Mouse (Mus musculus) NIH3T3 (cell line): ENCODE results near the gene Gpr4.

Source experiments
- DNase-seq: peaks from one replicate; pipeline ENCODE4 v3.0.0-alpha.2; 2012; ENCODE audit warnings: low read depth

Gene Gpr4

DNA sequence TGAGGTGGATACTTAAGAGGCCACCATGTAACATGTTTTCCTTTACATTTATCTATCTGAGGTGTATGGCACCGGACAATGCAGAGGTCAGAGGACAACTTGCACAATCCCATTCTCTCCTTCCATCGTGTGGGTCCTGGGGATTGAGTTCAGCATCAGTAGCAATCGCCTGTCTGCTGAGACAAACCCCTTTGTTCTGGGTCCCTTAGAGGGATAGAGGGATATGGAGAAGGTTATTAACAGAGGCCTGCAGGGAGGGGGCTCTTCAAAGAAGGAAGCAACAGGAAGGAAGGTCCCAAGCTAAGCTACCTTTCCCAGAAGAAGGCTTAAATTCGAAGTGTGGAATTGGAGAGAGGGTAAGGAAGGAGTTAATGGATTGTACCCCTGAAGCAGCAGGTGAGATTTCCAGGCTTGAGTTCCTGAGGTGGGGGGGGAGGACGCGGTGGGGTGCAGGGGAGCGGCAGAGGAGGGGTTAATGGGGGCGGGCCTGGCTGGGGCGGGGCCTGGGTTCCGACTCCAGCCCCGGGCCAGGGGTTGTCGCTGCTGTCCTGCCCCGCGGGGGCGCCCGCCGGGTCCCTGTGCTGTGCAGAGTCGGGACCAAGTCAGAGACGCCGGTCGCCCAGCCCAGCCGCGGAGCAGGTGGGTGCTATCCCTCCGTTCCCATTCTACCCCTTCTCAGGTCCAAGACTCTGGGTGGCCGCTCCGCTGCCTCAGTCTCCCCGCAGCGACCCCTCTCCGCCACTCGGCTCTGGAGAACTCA lies at the start of gene Gpr4:
Gene Gpr4 (plus strand): TSS at position 543 of the 760 bp plus-strand sequence.
- no peak for DNase-seq

DNA sequence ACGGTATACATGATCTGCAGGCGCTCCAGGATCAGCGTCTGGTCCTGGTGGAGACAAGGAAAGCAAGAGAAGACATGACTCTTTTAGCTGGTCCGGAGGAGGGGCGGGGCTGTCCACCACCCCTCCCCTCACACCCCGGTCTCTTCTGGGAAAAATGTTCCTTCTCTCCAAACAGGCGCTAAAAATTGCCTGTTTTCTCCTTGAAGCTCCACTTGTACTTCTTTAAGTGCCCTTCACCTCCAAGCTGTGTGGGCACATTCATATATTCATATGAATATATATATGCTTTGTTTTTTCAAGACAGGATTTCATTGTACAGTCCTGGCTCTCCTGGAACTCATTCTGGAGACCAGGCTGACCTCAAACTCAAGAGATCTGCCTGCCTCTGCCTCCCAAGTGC lies 49.4 kb upstream of the Gpr4 start:
- no peak for DNase-seq

DNA sequence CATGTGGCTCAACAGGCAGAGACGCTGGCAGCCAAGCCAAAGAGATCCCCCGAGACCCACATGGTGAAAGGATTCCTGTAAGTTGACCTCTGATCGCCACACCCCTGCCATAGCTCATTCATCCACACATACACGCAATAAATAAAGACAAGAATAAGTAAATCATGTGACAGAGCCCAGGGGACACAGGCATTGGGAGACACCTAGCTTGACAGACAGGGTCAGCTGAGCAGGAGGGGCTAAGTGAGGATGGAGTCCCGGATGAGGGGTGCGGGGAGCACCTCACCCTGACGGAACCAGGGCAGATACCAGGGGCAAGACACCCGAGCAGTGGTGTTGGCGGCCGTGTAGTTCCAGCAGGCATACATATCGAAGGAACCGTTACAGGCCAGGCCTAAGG lies 48.6 kb upstream of the Gpr4 start:
- DNase-seq, result peak; percentile 40

DNA sequence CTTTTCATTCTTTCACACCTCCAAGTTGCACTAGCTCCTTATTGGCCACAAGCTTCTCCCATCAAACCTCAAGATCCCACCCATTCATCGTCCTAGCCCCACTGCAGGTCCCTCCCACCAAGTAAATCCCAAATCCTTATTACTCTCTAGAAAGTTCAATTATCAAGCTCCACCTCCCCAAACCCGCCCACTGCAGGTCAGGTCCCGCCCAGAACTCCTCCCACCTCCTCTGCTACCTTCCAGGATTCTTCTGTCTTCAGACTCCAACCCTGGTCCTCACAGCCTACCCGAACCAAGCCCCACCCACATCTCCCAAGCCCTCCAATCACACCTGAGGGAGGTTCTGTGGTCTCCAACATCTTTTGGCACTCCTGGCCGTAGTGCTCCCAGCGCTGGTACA lies 48.1 kb upstream of the Gpr4 start:
- no peak for DNase-seq

DNA sequence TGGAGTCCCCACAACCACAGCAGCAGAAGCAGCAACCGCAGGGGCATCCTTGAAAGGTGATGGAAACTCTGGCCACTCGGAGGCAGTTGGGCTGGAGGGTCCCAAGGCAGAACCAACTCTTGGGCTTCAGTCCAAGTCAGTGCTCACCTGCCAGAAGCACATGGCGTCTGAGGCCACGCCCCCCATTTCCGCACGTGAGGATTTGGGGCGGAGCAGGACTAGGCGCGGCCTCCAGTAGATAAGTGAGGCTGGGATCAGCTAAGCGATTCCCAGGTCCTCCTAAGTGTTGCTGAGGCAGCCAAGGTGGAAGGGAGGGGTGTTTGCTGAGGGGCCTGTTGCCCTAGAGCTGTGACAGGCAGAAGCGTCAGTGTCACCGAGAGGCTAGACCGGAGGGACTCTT lies 47.4 kb upstream of the Gpr4 start:
- DNase-seq, result no peak

DNA sequence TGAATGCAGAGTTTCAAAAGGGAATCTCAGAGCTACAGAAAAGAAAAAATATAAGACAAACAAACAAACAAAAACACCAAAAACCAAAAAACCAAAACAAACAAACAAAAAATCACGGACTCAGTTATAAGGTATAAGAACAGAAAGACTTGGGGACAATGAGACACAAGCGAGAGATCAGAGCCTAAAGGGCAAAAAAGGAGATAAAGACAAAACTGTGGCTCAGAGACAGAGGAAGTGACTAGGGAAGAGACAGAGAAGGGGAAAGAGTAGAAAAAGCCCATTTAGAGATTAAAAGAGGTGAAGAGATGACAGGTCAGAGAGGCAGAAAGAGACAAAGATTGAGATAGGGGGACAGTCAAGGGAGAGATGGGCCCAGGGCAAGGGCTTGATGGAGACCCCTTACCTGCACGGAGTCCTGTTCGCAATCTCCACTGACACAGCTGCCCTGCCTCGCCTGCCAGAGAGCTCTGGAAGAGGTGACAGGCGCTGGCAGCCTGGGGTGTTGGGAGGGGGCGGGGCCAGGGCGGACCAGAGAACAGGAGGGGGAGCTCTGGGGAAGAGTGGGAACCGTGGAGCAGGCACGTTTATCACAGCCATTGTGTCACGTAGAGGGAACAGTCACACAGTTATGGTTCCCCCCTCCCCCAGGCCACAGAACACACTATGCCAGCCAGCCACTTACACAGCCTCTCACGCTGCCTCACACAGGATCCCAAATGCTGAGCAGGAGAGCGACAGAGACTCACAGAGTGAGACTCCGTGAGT lies 46.5 kb upstream of the Gpr4 start, which contains the start of gene Gipr:
Gene Gipr (minus strand): TSS at position 472 of the 768 bp plus-strand sequence.
- no peak for DNase-seq

DNA sequence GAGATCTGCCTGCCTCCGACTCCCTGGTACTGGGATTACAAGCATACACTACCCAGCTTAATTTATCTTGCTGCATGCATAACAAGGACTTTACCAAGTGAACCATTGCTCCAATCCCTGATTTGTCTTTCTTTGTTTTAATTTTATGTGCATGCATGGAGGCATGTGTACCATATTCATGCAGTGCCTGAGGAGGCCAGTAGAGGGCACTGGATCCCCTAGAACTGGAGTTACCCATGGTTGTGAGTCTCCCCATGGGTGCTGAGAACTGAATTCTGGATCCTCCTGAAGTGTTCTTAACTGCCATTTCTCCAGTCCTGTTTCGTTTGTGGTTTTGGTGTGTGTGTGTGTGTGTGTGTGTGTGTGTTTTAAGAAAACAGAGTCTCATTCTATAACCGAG lies 45.3 kb upstream of the Gpr4 start:
- DNase-seq, result no peak

DNA sequence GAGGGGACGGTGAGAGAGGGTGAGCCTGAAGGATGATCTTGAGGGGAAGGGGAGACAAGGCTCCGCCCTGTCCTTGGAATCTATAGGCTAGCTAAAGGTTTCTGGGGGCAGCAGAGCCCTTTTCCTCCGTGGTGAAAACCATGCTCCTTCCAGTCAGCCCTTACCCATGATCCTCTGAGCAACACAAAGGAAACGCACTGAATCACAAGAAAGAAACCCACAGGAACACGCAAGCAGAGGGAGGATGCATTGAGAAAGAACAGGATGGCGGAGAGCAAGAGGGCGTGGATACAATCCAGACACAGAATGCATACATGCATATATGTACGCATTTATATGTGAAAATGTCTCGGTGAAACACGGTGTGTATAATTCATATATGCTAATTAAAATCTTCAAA lies 42.8 kb upstream of the Gpr4 start:
- DNase-seq, result no peak

DNA sequence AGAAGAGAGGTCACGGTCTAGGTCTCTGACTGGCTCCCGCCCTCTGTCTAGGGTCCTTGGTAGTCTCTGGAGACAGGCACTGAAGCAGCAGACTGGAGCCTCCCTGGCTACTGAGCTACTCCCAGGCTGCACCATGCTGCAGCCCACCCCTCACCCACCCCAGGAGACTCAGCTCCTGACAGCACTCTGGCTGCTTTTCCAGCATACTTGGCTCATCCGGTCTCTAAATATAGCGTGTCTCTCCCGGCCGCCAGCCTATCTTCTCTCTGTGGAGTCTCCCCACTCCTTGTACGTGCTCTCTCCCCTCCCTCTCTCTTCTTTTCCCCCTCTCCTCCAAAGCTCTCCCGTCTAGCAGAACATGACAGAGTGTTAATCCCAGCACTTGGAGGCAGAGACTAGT lies 42.2 kb upstream of the Gpr4 start:
- DNase-seq, result peak; percentile 25

DNA sequence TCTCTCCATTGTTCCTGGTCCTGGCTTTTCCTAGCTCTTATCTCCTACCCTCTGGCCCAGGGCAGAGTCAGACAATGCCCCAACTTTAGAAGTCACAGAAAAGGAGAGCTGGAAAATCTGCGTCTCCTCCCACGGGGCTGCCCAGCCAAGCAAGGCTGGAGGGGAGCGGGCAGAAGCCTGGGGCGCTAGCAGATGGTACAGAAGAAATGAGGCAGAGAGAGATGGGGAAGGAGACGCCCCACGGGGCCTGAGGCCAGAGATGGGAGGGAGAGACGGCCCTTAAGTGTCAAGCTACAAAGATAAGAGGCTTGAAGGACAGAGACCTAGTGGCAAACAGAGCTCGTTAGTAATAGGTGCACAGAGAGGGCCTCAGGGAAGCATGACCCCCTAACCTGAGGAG lies 40.5 kb upstream of the Gpr4 start:
- DNase-seq, result no peak

DNA sequence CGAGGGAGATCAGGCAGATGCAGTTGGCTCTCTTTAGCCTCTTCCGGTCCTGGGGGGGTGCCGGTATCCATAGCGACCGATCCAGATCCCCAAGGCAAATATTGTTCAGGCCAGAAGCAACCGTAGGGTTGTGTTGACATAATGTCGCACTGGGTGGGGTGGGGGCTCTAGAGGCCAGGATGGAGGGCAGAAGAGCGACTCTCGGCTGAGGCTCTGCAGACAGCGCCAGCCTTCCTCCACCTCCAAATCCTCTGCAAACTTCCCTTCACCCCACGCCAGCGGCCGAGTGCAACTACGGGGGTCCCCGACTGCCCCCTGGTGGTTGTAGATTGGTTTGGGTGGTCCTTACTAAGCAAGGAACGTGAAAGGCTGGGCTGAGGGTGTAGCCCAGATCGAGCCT lies 39.5 kb upstream of the Gpr4 start:
- DNase-seq, result peak; percentile 78

DNA sequence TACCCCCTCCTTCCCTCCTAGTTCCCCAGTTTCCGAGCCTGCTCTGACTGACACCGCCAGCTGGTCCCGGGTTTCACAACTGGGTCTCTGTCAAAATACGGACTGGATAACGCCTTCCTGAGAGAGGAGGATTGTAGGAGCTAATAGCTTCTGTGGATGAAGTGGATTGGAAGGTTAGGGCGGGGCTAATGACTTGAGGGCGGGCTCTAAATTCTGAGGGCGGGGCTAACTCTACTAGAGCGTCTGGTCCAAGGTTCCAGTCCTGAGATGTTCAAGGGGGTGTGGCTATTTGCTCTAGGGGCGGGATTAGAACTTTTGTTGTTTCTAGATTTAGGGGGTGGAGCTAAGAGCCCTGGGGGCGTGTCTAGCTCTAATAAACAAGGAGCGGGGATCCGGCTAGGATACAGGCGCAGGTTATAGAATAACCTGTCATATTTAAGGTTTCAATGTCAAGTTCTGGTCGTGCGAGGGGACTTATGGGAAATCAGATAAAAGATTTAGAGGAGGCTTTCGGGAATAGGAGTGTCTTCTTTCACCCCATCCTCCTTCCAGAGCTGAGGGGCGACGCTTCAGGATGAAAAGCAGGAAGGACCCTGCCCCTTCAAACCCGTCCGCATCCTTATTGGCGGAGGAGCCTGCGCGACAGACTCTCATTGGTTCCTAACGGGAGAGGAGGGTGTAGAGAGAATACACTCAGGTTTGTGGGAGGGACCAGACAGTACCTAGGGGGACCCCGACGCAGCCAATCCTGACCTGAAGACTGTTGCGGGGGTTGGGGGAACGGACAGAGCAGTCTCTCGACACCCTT lies 36.4 kb upstream of the Gpr4 start, which contains the start of gene Eml2:
Gene Eml2 (plus strand): TSS at position 714 of the 808 bp plus-strand sequence.
- peak; percentile 22 for DNase-seq

DNA sequence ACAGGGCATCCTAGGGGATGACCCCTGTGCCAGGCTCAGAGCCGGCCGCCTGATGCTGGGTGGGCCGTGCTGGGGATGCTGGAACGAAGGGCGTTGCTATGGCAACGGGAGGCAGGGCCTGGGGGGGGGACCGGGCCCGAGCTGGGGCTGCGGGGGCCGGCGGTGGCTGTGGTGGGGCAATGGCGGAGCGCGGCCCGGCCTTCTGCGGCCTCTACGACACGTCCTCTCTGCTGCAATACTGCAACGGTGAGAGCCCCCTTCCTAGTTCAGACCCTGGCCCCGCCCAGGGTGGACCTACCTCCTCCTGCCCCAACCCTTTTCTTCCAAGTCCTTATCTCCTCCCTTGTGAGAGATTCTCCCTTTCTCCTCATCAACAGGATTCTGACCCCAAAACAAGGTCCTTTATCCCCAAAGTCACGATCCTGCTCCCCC lies 35.8 kb upstream of the Gpr4 start:
- no peak for DNase-seq

DNA sequence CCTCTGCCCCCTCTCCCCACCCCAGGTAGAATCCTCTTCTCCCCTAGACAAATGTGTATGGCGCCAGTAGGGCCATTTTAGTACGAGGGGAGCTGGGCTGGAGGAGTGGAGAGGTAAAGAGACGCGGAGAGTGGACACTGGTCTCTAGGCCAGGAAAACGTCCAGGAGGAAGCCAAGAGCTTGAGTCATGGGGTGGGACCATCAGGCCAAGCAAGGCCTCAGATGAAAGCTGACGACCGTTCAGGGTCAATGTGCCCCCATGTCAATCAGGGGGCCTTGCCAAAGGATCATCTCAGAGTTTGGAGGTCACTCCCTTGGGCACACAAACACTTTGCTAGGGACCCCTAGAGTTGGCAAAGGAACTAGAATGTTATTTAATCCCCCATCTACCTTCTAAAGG lies 35.1 kb upstream of the Gpr4 start:
- DNase-seq, result no peak

DNA sequence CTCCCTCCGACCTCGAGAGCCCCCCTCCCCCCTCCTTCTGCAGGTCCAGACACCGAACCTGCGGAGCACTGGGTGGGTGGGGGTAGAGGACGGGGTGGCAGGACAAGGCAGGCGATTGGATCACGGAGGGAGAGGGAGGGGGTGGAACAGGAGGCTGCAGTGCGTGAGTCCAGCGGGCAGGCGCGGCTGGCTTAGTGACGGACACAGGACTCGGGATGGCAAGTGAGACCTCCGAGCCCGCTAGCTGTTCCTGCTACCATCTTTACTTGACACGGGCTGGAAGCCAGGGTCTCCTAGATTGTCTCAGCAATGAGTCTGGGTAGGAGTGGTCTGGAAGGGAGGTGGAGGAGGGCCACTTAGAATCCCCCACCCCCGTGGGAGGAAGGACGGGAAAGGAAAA lies 34.3 kb upstream of the Gpr4 start:
- DNase-seq, result no peak

DNA sequence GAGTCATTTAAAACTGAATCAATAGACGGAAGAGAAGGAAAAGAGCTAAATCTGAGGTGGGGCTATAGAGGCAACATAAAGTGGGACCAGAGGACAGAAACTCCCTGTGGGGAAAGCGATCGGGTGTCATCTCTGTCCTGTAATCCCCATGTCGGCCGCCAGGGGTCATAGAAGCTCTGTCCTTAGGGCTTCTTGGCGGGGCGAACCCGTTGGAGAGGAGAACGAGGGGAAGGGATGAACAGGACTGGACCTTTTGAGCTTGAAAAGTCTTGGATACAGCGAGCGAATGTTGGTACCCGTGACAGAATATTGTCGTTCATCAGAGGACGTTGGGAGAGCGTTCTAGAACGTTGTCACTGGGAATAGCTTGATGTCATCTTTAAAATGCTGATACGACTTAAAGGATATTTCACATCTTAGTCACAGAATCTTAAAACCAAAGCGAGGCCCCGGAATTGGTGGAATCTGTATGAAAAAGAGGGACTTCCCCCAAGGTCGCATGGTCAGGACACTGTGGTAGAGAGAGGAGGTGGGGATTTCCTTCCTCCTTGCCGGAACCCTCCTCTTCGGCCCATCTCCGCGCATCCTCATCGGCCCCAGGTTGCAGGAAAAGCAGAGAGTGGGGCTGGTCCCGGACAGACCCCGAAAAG lies 33.8 kb upstream of the Gpr4 start:
- DNase-seq, result peak; percentile 40

DNA sequence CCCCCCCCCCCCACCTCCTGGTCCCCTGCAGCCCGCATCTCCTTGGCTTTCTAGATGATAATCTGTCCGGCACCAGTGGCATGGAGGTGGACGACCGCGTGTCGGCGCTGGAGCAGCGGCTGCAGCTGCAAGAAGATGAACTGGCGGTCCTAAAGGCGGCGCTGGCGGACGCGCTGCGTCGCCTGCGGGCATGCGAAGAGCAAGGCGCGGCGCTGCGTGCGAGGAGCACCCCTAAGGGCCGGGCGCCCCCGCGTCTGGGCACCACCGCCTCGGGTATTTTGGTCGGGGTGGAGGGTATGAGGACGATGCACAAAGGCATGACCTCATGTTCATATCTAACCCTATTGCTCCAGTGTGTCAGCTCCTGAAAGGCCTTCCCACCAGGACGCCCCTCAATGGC lies 33.2 kb upstream of the Gpr4 start:
- DNase-seq, result no peak

DNA sequence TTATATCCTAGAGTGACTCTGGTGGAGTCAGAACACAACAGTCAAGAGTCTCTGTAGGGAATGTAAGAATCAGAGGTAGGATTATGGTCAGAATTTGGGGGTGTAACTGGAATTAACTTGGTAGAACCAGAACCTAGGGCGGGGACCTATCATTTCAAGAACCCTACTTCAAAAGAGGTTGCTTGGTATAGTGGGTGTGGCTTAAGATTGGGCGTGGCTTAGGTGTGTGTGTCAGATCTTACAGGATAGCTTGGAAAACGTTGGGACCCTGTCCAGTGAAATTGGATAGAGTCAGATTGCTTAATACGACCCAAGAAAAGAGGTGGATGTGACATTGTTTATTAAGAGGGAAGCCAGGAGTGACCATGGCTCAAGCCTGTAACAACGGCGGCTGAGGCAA lies 32.4 kb upstream of the Gpr4 start:
- no peak for DNase-seq

DNA sequence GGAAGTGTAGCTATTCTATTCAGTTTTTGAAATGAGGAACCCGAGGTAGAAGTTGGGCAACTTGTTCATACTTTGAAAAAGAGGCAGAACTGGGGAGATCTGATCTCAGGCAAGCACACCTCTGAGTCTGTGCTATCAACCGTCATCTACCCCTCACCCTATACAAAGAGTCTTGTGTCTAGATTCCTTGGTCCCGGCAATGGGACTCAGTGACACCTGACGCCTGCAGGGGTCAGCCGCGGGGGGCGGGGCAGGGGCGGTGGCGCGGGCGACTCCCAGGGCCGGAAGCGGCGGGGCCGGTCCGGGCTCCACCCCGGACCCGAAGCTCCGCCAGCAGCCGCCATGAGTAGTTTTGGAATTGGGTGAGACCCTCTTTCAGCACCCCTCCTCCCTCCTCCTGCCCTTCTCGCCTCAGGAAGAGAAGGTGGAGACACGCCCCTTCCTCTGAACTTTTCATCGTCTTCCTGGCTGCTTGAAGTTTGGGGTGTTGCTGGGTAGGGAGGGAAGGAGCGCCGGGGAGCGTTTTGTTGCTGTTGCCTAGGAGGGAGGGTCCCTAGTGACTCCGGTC lies 31.4 kb upstream of the Gpr4 start:
- DNase-seq, result peak; percentile 23

DNA sequence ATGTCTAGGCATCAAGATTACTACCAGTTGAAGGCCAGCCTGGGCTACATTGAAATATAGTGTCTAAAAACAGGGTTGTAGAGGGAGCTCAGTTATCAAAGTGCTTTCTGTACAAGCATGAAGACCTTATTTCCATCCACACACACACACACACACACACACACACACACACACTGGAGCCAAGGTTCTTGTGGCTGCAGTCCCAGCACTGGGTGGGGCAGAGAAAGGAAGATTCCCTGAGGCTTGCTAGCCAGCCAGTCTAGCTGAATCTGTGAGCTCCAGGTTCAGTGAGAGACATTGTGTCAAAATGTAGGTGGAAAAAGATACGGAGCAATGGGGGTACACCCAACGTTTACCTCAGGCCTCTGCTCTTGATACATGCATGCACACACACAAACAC lies 28.1 kb upstream of the Gpr4 start:
- peak; percentile 77 for DNase-seq

DNA sequence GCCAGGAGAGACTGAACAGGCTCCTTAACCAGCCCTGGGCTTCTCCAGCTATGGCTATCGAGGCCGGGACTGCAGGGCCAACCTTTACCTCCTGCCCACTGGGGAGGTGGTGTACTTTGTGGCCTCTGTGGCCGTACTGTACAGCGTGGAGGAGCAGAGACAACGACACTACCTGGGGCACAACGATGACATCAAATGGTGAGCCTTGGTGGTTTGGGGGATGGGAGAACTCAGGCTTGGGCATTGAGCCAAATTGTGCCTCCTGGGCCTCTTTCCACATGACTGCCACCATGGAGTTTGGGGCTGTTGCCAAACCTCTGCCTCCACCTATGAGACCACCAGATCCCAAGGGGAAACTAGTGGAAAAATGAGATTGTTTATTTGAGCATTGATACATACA lies 27.6 kb upstream of the Gpr4 start:
- DNase-seq, result peak; percentile 71

DNA sequence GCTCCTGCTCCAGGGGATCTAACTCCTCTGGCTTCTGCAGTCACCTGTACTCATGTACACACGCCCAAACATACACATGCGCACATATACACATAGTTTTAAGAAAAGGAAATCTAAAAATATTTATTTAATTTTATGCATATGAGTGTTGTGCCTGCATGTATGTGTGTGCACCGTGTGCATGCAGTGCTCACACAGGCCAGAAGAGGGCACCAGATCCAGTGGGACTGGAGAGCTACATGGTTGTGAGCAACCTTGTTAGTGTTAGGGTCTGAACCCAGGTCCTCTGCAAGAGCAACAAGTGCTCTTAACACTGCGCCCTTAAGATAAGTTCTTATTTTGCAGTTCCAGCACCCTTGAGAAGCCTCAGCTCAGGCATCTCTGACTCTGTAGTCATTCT lies 17.7 kb upstream of the Gpr4 start:
- no peak for DNase-seq
